Mouse (Mus musculus) R1 (cell line): ENCODE results near the gene AY358078.
A peak's percentile ranks its signal among the peaks of the same experiment; 100 is the strongest.
"Not testable (repeated sequence)": the region's sequence is repeated elsewhere in the genome, so short reads cannot be mapped to it uniquely, and the experiment has no call there.

Source experiments
- DNase-seq: peaks from one replicate; pipeline ENCODE4 v3.0.0-alpha.2; 2018; ENCODE audit warnings: low read depth, low spot score

Gene AY358078

DNA sequence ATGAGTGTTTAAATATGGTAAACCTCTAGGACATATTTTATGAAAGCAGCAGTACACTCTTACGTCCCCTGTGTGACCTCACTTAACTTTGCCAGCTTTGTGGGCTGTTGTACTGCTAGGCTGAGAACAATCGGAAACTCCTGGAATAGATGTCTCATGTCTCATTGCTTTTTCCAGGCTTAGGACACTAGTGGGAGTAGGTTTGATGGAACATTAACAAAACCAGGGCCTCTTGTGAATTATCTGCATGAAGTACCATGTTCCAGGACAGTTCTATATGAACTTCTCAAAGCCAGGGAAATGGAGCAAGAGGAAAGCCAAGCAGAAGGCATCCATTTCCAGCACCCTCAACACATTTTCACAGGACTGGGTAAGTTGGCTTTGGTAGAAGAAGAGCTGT lies at the start of gene AY358078:
Gene AY358078, plus strand, starts transcription at position 301 of the 400 bp plus-strand sequence.
- no peak for DNase-seq

DNA sequence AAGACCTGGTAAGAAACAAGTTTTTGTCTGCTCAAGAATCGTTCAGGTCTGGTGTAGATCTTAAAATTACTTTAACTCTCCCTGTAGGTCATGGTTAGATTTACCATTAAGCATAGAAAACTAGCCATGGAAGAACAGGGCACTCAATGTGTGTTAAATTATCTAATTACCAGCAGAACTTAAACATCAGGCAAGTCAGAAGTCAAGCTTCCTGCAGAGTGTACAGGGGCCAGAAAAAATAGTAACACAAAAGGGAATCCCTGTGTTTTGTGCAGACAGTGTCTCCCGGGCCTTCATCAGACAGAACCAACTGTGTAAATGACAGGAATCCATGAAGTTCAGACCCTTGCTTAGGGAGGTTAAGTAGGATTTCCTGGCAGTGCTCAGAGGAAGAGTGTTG lies 43.9 kb upstream of the AY358078 start:
- DNase-seq = no peak

DNA sequence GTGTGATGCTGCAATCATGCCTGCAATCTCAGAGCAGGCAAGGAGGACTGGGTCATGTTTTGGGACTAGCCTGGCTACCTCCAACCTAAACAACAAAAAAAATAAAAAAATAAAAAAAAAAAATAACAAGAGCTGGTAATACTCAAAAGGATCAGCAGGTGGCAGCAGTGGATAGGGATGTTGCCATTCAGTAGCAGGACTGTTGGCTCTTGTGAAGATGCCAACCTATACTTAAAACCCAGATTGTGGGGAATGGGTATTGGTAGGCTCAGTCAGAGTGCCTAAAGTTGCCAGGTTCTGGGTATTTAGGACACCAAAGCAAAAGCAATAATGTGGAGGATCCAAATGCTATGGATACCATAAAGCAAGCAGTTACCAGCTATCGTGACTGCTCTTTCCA lies 28.5 kb upstream of the AY358078 start:
- DNase-seq = not testable (repeated sequence)

DNA sequence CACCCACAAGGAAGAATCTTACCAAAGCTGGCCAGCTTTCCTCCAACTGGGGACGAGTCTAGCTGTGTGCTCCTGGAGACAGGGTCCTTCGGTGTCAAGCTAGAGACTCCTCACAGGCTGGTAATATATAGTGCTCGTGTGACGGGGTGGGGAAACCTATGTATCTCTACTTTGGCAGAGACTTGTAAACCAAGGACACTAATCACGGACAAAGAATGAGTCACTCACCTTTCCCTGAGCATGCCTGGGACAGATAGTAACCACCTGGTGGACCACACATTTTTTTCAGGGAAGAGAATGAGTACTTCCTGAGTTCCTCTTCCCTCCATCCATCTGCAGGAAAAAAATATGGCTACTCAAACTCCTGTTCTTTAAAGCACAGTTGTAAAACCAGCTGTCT lies 26.4 kb upstream of the AY358078 start, which contains the start of gene Ang4:
Gene Ang4, minus strand, starts transcription at position 101 of the 400 bp plus-strand sequence.
- no peak for DNase-seq

DNA sequence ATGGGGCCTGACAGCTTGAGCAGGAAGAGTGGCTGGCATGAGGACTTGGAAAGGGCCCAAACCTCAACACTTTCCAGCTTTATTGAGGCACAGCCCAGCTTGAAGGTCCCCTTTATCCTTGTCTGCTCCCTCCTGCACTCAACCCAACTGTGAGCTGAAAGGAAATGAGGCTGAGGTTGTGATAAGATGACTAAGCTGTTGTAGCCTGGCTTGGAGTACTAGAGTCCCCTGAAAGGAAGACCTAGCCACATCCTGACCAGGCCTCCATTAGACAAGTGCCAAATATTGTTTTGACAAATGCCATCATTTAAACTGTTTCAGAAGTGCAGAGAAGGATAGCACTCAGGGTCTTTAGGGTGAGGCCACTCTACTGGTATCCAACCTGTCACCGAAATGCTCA lies 22.1 kb upstream of the AY358078 start:
- no peak for DNase-seq

DNA sequence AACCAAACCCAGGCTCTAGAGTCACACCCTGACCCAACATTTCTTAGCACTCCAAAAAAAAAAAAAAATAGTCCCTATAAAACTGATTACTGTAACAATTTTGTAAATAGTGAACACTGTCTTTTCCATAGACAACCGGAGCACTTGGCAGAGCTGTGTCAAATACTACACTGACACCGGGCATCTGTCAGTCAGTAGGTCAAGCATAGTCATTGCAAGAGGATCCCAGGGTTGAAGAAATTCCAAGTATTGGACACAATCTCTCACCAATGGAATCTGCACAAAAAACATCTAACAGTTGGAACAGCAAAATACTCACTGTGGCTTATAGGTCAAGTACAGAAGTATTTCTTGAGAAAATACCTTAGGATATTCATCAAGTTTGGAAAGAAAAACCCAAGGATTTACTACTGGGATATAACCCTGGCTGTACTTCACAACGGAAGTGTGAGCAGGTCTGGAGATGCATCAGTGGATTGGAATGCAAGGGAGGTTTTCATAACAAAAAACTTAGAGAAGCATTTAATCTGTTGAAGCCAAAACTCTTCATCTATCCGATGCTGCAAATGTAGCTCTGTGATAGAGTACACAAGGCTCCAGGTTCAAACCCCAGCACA lies 20.9 kb upstream of the AY358078 start:
- DNase-seq = no peak

DNA sequence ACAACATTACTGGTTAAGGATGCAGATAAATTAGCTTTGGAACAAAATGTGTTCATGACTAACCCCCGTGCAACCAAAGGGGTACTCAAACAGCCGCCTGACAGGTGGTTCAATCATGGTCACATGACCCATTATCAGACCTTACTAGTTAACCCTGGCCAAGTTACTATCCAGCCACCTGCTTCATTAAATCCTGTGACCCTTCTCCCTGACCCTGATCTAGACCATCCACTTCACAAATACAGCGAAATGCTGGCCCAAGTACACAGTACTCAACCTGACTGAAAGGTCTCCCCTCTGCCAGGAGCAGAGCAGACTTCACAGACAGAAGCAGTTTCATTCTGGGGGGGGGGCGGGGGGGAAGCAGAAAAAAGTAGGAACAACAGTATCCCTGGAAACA lies 13.5 kb upstream of the AY358078 start:
- no peak for DNase-seq

DNA sequence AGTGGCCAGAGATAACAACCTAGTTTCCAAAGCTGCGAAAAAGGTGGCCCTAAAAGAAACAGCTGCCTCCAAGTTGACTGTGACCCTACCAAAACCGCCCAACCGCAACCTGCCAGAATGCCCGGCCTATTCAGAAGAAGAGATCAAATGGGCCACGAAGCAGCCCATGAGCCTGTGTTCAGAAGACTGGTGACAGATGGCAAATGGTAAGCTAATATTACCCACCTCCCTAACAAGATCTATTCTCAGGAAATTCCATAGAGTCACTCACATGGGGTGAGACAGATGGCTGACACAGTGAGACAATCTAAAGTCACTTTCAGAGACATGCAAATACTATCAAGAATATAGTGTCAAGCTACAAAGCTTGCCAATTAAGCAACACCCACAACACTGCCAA lies 12.8 kb upstream of the AY358078 start:
- no peak for DNase-seq

DNA sequence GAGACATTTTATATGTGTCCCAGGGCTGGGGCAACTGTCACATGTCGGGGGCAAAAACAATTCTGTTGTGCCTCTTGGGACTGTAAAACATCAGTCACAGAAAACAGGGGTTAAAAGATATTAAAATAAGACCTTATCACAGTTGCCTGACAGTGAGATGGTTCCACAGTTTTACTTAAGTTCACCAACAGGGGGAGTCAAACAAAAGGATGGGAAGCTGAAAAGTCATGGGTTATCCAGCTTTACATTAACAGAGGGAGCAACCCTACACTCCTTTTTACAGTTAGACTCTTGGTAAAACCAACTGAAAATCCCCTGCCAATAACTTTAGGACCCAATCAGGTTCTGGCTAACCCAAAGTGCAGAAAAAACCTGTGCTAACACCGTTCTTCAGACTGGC lies 10.7 kb upstream of the AY358078 start:
- peak; percentile 48 for DNase-seq

DNA sequence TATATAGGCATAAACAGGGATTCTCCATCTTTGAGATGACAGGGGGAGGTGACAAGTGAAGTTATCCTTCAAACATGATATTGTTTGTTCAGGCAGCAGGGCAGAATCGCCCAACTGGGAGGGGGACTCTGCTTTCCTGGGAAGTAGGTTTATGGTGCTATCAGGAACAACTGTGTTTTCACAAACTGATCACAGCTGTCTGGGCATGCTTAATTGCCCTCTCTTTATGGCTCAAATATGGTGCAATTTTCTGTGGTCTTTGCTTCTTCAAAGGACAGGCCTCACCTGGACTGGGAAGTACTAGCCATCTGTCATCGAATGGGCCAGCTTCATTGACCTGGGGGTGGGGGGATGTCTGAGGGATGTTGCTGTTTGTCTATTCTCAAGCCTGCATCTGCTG lies 5.7 kb upstream of the AY358078 start:
- no peak for DNase-seq

DNA sequence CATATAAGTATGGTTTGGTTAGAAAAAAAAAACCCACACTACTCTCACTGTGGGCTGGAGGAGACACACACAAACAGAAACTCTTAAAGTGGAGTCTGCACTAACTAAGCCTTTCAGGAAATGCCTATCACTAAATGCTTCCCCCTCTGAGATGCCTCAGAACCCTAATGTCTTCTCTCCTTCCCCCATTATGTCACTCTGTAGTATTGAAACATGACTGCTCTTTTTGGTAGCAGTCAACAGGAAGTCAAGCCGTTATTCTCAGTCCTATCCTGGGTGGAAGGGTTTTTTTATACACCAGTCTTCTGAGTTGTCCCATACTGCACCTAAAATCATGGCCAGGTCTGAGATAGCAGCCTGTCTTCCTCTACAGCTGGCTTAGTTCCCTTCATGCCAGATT lies 26.8 kb downstream of the AY358078 start:
- DNase-seq = no peak

DNA sequence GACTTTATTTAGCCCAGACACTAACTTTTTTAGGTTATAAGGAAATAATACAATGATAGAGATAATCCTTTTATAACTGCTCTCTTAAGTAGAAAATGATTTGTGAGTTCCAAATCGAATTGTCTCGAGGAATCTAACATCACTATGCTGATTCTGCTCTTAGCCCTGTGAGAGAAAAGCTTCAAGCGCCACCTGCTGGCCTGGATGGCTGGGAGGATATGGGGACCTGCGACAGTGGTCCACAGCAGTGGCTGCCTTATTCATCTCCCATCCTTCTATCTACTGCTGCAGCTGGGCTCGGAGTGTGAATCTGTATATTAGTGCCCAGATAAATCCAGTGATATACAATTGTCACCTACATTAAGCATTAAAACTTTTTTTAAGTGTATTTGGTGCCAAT lies 28.0 kb downstream of the AY358078 start:
- peak; percentile 9 for DNase-seq

DNA sequence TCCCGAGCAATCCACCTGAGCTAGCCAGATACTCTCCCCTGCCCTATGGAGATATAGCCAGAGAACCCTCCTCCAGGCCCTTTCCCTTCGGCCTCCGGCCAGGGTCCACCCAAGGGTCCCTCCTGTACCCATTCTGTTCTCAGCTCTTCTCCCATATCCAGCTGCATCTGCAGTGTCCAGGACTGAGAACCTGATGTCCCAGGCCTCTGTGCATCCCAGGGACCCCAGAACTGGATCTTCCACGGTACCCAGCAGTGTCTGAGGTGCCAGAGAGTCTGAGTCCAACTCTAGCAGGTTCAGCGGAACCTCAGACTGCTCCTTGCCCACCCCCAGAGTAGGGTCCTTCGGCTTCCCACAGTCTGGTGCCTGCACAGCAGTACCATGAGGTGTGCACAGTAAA lies 29.3 kb downstream of the AY358078 start:
- no peak for DNase-seq

DNA sequence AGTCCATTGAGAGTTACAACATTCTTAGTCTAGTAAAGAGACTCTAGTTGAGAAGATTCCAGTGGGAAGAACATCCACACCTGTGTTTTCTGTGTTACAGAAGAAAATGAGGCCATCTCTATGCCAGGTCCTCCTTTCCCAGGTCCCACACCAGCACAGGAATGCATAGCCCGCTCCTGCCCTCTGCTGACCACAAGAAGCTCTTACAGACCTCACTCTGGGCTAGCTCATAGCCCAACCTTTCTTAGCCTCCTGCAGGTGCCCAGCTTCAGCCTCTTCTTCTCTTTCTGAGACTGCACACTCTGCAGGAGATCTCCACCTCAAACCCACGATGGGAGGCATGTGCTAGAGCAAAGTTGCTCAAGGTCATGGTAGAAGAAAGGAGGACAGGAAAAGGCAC lies 38.6 kb downstream of the AY358078 start:
- peak; percentile 18 for DNase-seq

DNA sequence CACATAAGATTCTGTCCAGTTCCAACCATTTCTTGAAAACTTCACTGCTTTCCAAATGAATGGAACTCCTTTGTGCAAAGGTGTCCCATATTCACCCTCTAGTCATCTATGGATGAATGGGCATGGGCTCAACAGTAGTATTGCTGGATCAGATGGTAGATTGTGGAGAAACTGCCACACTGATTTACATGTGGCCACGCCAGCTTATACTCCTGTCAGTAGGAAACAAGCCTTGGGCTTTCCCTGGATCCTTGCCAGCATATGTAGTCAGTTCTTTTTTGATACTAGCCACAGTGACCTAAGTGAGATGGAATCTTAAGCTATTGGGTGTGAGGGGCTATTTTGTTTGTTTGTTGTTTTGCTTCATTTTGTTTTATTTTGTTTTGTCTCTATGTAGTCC lies 42.4 kb downstream of the AY358078 start:
- no peak for DNase-seq

DNA sequence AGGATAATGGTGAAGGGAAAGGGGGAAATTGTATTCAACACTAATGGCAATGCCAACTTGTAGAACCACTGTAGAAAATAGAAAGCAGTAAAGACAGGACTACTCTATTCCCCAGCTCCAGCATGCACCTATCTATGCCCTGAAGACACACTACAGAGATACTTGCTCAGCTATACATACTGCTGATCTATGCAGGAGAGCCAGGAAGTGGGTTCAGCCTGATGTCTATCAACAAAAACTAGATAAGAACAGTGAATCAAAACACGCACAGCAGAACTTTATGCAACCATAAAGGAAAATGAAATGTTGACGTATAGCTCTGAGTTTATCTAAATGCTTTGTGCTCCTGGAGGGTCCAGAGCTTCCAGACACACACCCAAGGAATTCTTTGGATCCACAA lies 42.9 kb downstream of the AY358078 start:
- no peak for DNase-seq

DNA sequence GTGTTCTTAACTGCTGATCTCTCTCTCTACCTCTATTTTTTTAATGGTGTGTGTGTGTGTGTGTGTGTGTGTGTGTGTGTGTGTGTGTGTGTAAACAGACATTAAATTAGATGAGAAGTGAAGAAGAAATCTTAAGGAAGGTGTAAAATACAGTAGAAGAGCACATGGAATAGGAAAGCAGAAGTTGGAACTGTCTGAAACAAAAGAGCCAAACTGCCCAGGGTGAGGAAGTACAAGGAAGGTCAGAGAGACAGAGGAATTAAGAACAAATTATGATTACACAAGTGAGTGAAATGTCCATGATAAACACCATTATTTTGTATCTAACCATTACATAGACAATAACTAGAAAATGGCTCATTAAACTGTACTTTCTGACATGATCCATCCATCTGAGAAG lies 44.0 kb downstream of the AY358078 start:
- DNase-seq = no peak

DNA sequence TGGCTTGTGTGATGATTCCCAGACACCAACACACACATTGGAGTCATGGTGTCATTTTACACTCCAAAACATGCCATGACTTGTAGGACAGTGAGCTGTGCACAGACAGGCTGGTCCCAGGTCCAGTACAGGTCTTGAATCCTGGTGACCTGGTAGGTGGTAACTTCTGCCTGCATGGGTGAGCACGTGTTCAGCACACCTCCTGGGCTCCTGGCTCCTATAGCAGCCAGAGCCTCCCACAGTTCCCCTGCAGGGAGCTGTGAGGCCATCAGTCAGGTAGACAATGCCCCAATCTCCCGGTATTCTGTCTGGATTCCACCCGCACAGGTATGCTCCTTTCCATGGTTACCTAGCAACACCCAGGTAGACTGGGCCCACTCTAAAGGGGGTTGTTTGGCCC lies 46.7 kb downstream of the AY358078 start:
- DNase-seq = no peak

DNA sequence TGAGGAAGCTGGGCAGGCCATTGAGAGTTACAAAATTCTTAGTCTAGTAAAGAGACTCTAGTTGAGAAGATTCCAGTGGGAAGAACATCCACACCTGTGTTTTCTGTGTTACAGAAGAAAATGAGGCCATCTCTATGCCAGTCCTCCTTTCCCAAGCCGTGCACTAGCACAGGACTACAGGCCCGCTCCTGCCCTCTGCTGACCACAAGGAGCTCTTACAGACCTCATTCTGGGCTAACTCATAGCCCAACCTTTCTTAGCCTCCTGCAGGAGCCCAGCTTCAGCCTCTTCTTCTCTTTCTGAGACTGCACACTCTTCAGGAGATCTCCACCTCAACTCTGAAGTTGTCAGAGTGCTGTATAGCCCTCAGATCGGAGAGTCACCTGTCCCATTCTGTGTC lies 51.2 kb downstream of the AY358078 start:
- DNase-seq = not testable (repeated sequence)

DNA sequence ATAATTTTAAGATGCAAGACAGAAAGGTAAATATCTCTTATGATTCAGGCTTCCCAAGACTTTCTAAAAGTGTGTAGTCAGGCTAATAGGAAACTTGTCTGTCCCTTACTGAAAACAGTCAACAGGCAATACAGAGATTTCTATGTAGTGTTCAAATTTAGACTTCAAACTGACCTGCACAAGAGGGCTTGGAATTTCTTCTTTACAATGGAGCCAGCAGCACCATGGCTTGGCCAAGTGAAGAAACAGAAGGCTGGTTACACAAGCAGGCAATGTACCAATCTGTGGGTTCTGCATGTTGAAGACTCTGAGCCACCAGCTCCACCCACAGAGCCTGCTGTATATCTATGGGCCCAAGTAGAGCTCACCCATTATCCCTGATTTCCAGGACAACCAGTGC lies 53.6 kb downstream of the AY358078 start, which contains the start of gene Ear6:
Gene Ear6, plus strand, starts transcription at position 301 of the 400 bp plus-strand sequence.
- no peak for DNase-seq

DNA sequence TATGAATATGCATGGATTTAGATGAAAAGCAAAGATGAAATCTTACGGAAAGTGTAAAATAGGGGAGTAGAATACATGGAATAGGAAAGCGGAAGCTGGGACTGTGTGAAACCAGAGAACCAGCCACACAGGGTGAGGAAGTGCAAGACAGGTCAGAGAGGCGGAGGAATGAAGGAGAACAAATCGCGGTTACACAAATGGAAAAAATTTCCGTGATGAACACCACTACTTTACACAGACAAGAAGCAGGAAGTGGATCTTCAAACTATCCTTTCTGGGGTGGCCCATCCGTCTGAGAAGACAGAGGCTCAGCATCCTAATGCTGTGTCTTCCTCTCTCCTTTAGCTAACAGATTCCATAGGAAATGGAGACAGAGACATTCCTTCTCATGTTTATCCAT lies 55.4 kb downstream of the AY358078 start:
- not testable (repeated sequence) for DNase-seq

DNA sequence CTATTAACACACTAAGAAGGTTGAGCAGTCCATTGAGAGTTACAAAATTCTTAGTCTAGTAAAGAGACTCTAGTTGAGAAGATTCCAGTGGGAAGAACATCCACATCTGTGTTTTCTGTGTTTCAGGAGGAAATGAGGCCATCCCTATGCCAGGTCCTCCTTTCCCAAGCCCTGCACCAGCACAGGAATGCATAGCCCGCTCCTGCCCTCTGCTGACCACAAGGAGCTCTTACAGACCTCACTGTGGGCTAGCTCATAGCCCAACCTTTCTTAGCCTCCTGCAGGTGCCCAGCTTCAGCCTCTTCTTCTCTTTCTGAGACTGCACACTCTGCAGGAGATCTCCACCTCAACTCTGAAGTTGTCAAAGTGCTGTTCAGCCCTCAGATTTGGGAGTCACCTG lies 63.8 kb downstream of the AY358078 start:
- peak; percentile 1 for DNase-seq

DNA sequence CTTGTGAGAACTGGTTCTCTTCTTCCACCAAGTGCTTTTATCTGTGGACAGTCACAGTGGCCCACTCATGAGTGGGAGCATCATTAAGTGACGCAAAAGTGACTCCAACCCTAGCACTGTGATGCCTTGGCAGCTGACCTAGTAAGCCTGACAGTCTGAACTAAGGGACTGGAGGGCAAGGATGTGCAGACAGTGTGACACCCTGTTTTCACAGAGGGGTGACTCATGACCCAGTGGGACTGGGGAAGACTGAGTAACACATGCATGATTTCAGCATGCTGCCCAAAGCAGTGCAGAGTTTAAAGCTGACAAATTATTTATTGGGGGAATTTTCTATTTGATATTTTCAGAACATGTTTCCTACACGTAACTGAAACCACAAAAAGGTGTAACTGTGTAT lies 70.9 kb downstream of the AY358078 start:
- DNase-seq = peak; percentile 0

DNA sequence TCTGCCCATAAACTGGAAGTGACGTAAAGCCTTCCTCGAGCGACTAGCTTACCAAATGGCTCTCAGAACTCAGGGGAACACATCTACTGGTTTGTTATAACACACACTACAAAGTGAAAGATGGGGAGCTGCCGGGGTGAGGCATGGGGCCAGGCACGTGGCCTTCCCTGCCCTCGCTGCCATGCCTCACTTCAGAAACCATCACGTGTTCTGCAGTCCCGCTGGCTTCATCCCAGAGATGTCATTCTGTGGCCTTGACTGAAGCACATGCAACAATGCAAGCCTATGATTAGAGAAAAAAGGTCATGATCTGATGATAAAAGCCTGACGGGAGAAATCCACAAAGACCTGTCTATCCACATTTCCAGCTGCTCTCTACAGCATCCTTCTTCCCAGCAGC lies 71.9 kb downstream of the AY358078 start:
- peak; percentile 0 for DNase-seq
